In the genomic region with DNA sequence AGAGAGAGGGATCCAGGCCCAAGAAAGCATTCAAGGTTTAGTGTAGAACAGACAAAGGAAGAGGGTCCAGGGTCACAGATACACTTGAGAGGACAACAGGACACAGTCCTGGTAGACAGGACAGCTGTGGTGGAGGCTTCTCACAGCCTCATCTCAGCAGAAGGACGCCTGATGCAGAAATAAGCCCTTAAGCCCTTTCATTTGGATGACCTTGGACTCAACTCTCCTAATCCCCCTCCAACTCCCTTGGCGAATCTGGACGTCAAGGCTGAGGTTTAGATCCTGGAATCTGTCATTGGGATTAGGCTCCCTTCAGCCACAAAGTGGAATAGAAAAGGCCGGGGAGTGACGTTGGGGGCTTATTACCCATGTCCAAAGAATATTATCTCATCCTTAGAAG, we compare ENCODE assay signal across 18 mouse cellular contexts.
DNase-seq lines count a peak whose midpoint lies in the region; ATAC-seq and TF ChIP-seq lines count a peak whose summit lies in the region.
"Had no signal": no experiment of that assay in that cellular context is flagged by ENCODE, and none has a peak within 500 bp of the region (broad histone marks: within the 10 kb centered on the region; RNA-seq: fewer than 3 reads in every experiment).

No protein-coding gene starts in this region.

- DNase-seq in kidney, adult 2 months: no peak
- no peak for DNase-seq in urinary bladder, postnatal 10 days (ENCODE audit: low spot score)
- DNase-seq in adrenal gland, adult 8-10 months: no peak
- DNase-seq: cerebellum, adult 18-20 months; cerebellum, postnatal 25 days; gastrocnemius, postnatal 25 days; kidney, adult 11 months; right cerebral cortex, adult 18-20 months; thymus, postnatal 4 days had no signal

- no peaks in the 10 kb centered on the region for H3K36me3 ChIP-seq in kidney, embryonic 15.5 days
- no peaks in the 10 kb centered on the region for H3K36me3 ChIP-seq in kidney, adult 2 months (ENCODE audit: control insufficient read depth, insufficient read depth, low read length)
- no peaks in the 10 kb centered on the region for H3K36me3 ChIP-seq in embryonic facial prominence, embryonic 13.5 days
- no peaks in the 10 kb centered on the region for H3K36me3 ChIP-seq in stomach, embryonic 15.5 days
- H3K36me3 ChIP-seq: embryonic facial prominence, embryonic 12.5 days; limb, embryonic 15.5 days; liver, embryonic 15.5 days; midbrain, embryonic 12.5 days had no signal

- H3K4me1 ChIP-seq in kidney, embryonic 15.5 days: peaks cover 8% of the 10 kb centered on the region; the same call in 1 of the 2 replicates
- H3K4me1 ChIP-seq in kidney, adult 2 months (ENCODE audit: control insufficient read depth, insufficient read depth, low read length): no peaks in the 10 kb centered on the region; the same call in 1 of the 2 replicates
- H3K4me1 ChIP-seq in embryonic facial prominence, embryonic 13.5 days: peaks cover 14% of the 10 kb centered on the region
- peaks cover 6% of the 10 kb centered on the region; the same call in 1 of the 2 replicates for H3K4me1 ChIP-seq in embryonic fibroblast, embryonic 13.5 days (ENCODE audit: control insufficient read depth, insufficient read depth, low read length)
- peaks cover 5% of the 10 kb centered on the region; the same call in 1 of the 2 replicates for H3K4me1 ChIP-seq in stomach, embryonic 15.5 days
- H3K4me1 ChIP-seq: liver, embryonic 15.5 days; midbrain, embryonic 12.5 days had no signal

- TF ChIP-seq POLR2A in kidney, adult 2 months (IDR thresholded peaks at IDR 0.05; ENCODE audit: low read depth, low read length): no peak
- TF ChIP-seq POLR2A in embryonic fibroblast, embryonic 13.5 days (IDR thresholded peaks at IDR 0.05; ENCODE audit: low read depth, low read length): no peak

- no peak for ATAC-seq in kidney, embryonic 15.5 days (replicated peaks; ENCODE audit: low FRiP score)
- no peak for ATAC-seq in embryonic facial prominence, embryonic 13.5 days (ENCODE audit: insufficient number of reproducible peaks, insufficient read depth, low FRiP score, low TSS enrichment, low read depth)
- no peak for ATAC-seq in stomach, embryonic 15.5 days (ENCODE audit: insufficient read depth, low FRiP score, low read depth)

- WGBS in kidney, embryonic 15.5 days: 65% methylated on average over 5 of the region's 5 CpGs
- WGBS in kidney, adult 2 months: 82% methylated on average over 5 of the region's 5 CpGs
- WGBS in embryonic facial prominence, embryonic 13.5 days: 30% methylated on average over 5 of the region's 5 CpGs
- WGBS in stomach, embryonic 15.5 days: 51% methylated on average over 5 of the region's 5 CpGs

- no peak overlapping the region for H3K4me3 ChIP-seq in kidney, embryonic 15.5 days (replicated peaks)
- no peak overlapping the region for H3K4me3 ChIP-seq in kidney, adult 2 months (ENCODE audit: insufficient read depth, low read depth, low read length)
- no peak overlapping the region for H3K4me3 ChIP-seq in embryonic facial prominence, embryonic 13.5 days
- H3K4me3 ChIP-seq in embryonic fibroblast, embryonic 13.5 days (ENCODE audit: insufficient read depth, low read length): no peak overlapping the region
- no peak overlapping the region for H3K4me3 ChIP-seq in stomach, embryonic 15.5 days (replicated peaks)
- H3K4me3 ChIP-seq: embryonic facial prominence, embryonic 12.5 days; limb, embryonic 15.5 days; liver, embryonic 15.5 days; midbrain, embryonic 12.5 days had no signal

- H3K27ac ChIP-seq in kidney, embryonic 15.5 days: peak overlapping the region; percentile 79
- no peak overlapping the region for H3K27ac ChIP-seq in kidney, adult 2 months (ENCODE audit: insufficient read depth, low read depth, low read length)
- H3K27ac ChIP-seq in embryonic facial prominence, embryonic 13.5 days: 0 out of 2 replicates have a peak overlapping the region, but pooled peaks have one; percentile 34
- 0 out of 2 replicates have a peak overlapping the region, but pooled peaks have one; percentile 12 for H3K27ac ChIP-seq in embryonic fibroblast, embryonic 13.5 days (ENCODE audit: insufficient read depth, low read length)
- peak overlapping the region; percentile 54; the same call in 1 of the 2 replicates for H3K27ac ChIP-seq in stomach, embryonic 15.5 days
- H3K27ac ChIP-seq: embryonic facial prominence, embryonic 12.5 days; limb, embryonic 15.5 days; liver, embryonic 15.5 days; macrophage; midbrain, embryonic 12.5 days had no signal

- no peak for TF ChIP-seq CTCF in kidney, adult 2 months (conservative IDR thresholded peaks at IDR 0.05; ENCODE audit: insufficient read depth, insufficient read length, low read depth, low read length)
- TF ChIP-seq CTCF in embryonic fibroblast, embryonic 13.5 days (IDR thresholded peaks at IDR 0.05; ENCODE audit: borderline replicate concordance, insufficient read depth, low read length): no peak

- no peak overlapping the region for H3K9ac ChIP-seq in kidney, embryonic 15.5 days
- no peak overlapping the region for H3K9ac ChIP-seq in embryonic facial prominence, embryonic 13.5 days
- no peak overlapping the region for H3K9ac ChIP-seq in stomach, embryonic 15.5 days
- H3K9ac ChIP-seq: embryonic facial prominence, embryonic 12.5 days; limb, embryonic 15.5 days; liver, embryonic 15.5 days; midbrain, embryonic 12.5 days had no signal

- H3K27me3 ChIP-seq in kidney, embryonic 15.5 days: no peaks in the 10 kb centered on the region
- no peaks in the 10 kb centered on the region for H3K27me3 ChIP-seq in kidney, adult 2 months (replicated peaks; ENCODE audit: control insufficient read depth, insufficient read depth, low read length)
- H3K27me3 ChIP-seq in embryonic facial prominence, embryonic 13.5 days: no peaks in the 10 kb centered on the region
- no peaks in the 10 kb centered on the region for H3K27me3 ChIP-seq in stomach, embryonic 15.5 days (replicated peaks)
- H3K27me3 ChIP-seq: embryonic facial prominence, embryonic 12.5 days; limb, embryonic 15.5 days; liver, embryonic 15.5 days; midbrain, embryonic 12.5 days had no signal

- H3K9me3 ChIP-seq in kidney, embryonic 15.5 days (replicated peaks): no peaks in the 10 kb centered on the region
- no peaks in the 10 kb centered on the region for H3K9me3 ChIP-seq in embryonic facial prominence, embryonic 13.5 days
- no peaks in the 10 kb centered on the region for H3K9me3 ChIP-seq in stomach, embryonic 15.5 days
- H3K9me3 ChIP-seq: embryonic facial prominence, embryonic 12.5 days; limb, embryonic 15.5 days; liver, embryonic 15.5 days; midbrain, embryonic 12.5 days had no signal

- no peak overlapping the region for H3K4me2 ChIP-seq in kidney, embryonic 15.5 days
- no peak overlapping the region for H3K4me2 ChIP-seq in embryonic facial prominence, embryonic 13.5 days
- H3K4me2 ChIP-seq in stomach, embryonic 15.5 days: no peak overlapping the region
- H3K4me2 ChIP-seq: embryonic facial prominence, embryonic 12.5 days; limb, embryonic 15.5 days; liver, embryonic 15.5 days; midbrain, embryonic 12.5 days had no signal
